Mouse (Mus musculus) kidney, adult 2 months (tissue): ENCODE results near the gene Letmd1.

Experiments used
- CTCF ChIP-seq: fragments of 200-500 bp; conservative IDR thresholded peaks from 2 replicates; pipeline ENCODE4 v1.5.1; 2011; ENCODE audit warnings: low read depth, mild to moderate bottlenecking, control low read depth, low read length, moderate library complexity, mixed read lengths; ENCODE audit not compliant: insufficient read depth, insufficient read length
- POLR2A ChIP-seq: fragments of 200-500 bp; IDR thresholded peaks from one replicate; pipeline ENCODE4 v1.6.1; 2011; ENCODE audit warnings: low read depth, low read length, control low read depth

GRCm38 (mm10) chr15:100448572-100448971 lies 20.3 kb upstream of the Letmd1 start:
- 0 out of 2 replicates have a peak, but pooled peaks have one; percentile 10 for TF ChIP-seq CTCF
- TF ChIP-seq POLR2A: no peak
